ENCODE assay signal across 23 mouse cellular contexts in the genomic region with DNA sequence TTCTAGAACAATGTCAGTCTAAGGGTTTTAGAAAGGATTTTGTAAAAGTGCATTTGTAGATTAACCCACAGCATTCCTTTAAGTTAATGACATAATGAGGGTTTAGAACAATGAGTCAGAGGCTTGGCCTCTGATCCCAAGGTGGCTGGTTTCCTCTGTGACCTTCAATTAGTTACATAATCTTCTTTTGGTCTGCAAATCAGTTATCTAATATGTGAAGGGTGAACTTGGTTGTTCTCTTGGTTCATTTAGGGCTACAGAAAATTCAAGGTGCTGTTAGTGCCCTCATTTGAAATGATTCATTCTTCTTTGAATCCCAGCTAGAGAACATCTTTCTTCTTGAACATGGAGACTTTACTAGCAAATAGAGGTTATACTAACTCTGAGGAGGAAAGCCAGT.
DNase-seq lines count a peak whose midpoint lies in the region; ATAC-seq and TF ChIP-seq lines count a peak whose summit lies in the region.
"Had no signal": no experiment of that assay in that cellular context is flagged by ENCODE, and none has a peak within 500 bp of the region (broad histone marks: within the 10 kb centered on the region; RNA-seq: fewer than 3 reads in every experiment).

No protein-coding gene starts in this region.

- DNase-seq in adrenal gland, adult 2 months: peak; percentile 10
- no peak for DNase-seq in adrenal gland, postnatal 4 days (ENCODE audit: low spot score in 2 of 2)
- DNase-seq in kidney, adult 9 months: peak; percentile 36
- DNase-seq in kidney, postnatal 25 days: no peak
- DNase-seq in Muller cell, postnatal 12 days (ENCODE audit: inconsistent ontology term): peak; percentile 70
- DNase-seq in ZHBTc4 (ENCODE audit: low read depth, low spot score): peak; percentile 3
- no peak for DNase-seq in midbrain, postnatal 0 days (ENCODE audit: low spot score)
- DNase-seq: adrenal gland, postnatal 10 days; adrenal gland, postnatal 25 days; cerebellum, adult 11 months; cerebellum, adult 18-20 months; cerebellum, adult 8-10 months; cerebellum, adult 9-11 months; cerebellum, postnatal 14 days; cerebellum, postnatal 36 days; embryo, embryonic 11 days; forebrain, postnatal 0 days had no signal

- H3K9ac ChIP-seq in midbrain, postnatal 0 days (replicated peaks; ENCODE audit: low read length, poor library complexity, severe bottlenecking): no peak overlapping the region
- H3K9ac ChIP-seq: embryonic facial prominence, embryonic 13.5 days; embryonic facial prominence, embryonic 15.5 days; forebrain, embryonic 13.5 days; forebrain, embryonic 15.5 days; forebrain, postnatal 0 days had no signal

- H3K4me2 ChIP-seq in midbrain, postnatal 0 days (ENCODE audit: low read depth, low read length, poor library complexity, severe bottlenecking): no peak overlapping the region
- H3K4me2 ChIP-seq: embryonic facial prominence, embryonic 13.5 days; embryonic facial prominence, embryonic 15.5 days; forebrain, embryonic 13.5 days; forebrain, embryonic 15.5 days had no signal

- no peaks in the 10 kb centered on the region for H3K27me3 ChIP-seq in midbrain, postnatal 0 days (ENCODE audit: insufficient read depth, low read length)
- H3K27me3 ChIP-seq: embryonic facial prominence, embryonic 13.5 days; embryonic facial prominence, embryonic 15.5 days; forebrain, embryonic 13.5 days; forebrain, embryonic 15.5 days; Patski had no signal

- no peak overlapping the region for H3K27ac ChIP-seq in midbrain, postnatal 0 days (ENCODE audit: low read depth, low read length)
- H3K27ac ChIP-seq: embryonic facial prominence, embryonic 13.5 days; embryonic facial prominence, embryonic 15.5 days; forebrain, embryonic 13.5 days; forebrain, embryonic 15.5 days had no signal

- no peaks in the 10 kb centered on the region for H3K36me3 ChIP-seq in midbrain, postnatal 0 days (ENCODE audit: insufficient read depth, low read length)
- H3K36me3 ChIP-seq: embryonic facial prominence, embryonic 13.5 days; embryonic facial prominence, embryonic 15.5 days; forebrain, embryonic 15.5 days had no signal

- TF ChIP-seq CTCF in midbrain, postnatal 0 days (IDR thresholded peaks at IDR 0.05): no peak

- H3K9me3 ChIP-seq in midbrain, postnatal 0 days (ENCODE audit: low read length): no peaks in the 10 kb centered on the region
- H3K9me3 ChIP-seq: embryonic facial prominence, embryonic 13.5 days; embryonic facial prominence, embryonic 15.5 days; forebrain, embryonic 13.5 days; forebrain, embryonic 15.5 days had no signal

- H3K4me1 ChIP-seq in midbrain, postnatal 0 days (ENCODE audit: insufficient read depth, low read length): no peaks in the 10 kb centered on the region
- H3K4me1 ChIP-seq: embryonic facial prominence, embryonic 13.5 days; embryonic facial prominence, embryonic 15.5 days; forebrain, embryonic 13.5 days; forebrain, embryonic 15.5 days had no signal

- H3K4me3 ChIP-seq in midbrain, postnatal 0 days (ENCODE audit: low read depth, low read length): no peak overlapping the region
- H3K4me3 ChIP-seq: embryonic facial prominence, embryonic 13.5 days; embryonic facial prominence, embryonic 15.5 days; erythroblast, embryonic 14.5 days; forebrain, embryonic 13.5 days; forebrain, embryonic 15.5 days had no signal

- ATAC-seq in midbrain, postnatal 0 days (ENCODE audit: low FRiP score): no peak
- ATAC-seq: forebrain, embryonic 13.5 days; forebrain, embryonic 15.5 days; forebrain, postnatal 0 days; Patski had no signal

Comparison
In these comparisons a context has a peak if more than half of its experiments do, and no peak if none do; other contexts are left out.
1. DNase-seq: peak in adrenal gland, adult 2 months (single experiment), kidney, adult 9 months (single experiment), Muller cell, postnatal 12 days (single experiment) and ZHBTc4 (single experiment); none in adrenal gland, postnatal 4 days (0 of 2), kidney, postnatal 25 days (0 of 2) and midbrain, postnatal 0 days (single experiment).